Mouse (Mus musculus) neural tube, embryonic 11.5 days (tissue): ENCODE results near the gene Smco3. TPM values are rescaled to one million over a fixed set of nuclear protein-coding genes. Genes with fewer than 3 reads are reported as not detected.

Source experiments
- ATAC-seq: fragments of 200-750 bp; cut with Nextera tagmentation; 2 replicates; pipeline ENCODE4 v1.8.0; 2017; ENCODE audit warnings: moderate number of reproducible peaks, mild to moderate bottlenecking, moderate TSS enrichment, moderate library complexity; ENCODE audit not compliant: insufficient read depth, low FRiP score, low TSS enrichment
- DNase-seq: peaks from one replicate; pipeline ENCODE4 v3.0.0-alpha.2; 2015; ENCODE audit warnings: low spot score
- H3K27ac ChIP-seq: fragments of 300-500 bp; sonication (generic); 2 replicates; pipeline ENCODE4 v1.5.1; 2014; ENCODE audit warnings: low read depth, mild to moderate bottlenecking, low read length
- H3K27me3 ChIP-seq: fragments of 300-500 bp; sonication (generic); 2 replicates; pipeline ENCODE4 v1.6.1; 2014; ENCODE audit warnings: mild to moderate bottlenecking, low read length, mixed read lengths; ENCODE audit not compliant: control insufficient read depth, insufficient read depth
- H3K36me3 ChIP-seq: fragments of 300-500 bp; sonication (generic); 2 replicates; pipeline ENCODE4 v1.6.1; 2014; ENCODE audit warnings: mild to moderate bottlenecking, low read length, moderate library complexity, mixed read lengths; ENCODE audit not compliant: control insufficient read depth, insufficient read depth
- H3K4me1 ChIP-seq: fragments of 300-500 bp; sonication (generic); 2 replicates; pipeline ENCODE4 v1.6.1; 2014; ENCODE audit warnings: low read length, mixed read lengths; ENCODE audit not compliant: control insufficient read depth, insufficient read depth
- H3K4me2 ChIP-seq: fragments of 300-500 bp; sonication (generic); 2 replicates; pipeline ENCODE4 v1.6.1; 2014; ENCODE audit warnings: low read depth, mild to moderate bottlenecking, moderate library complexity
- H3K4me3 ChIP-seq: fragments of 300-500 bp; sonication (generic); 2 replicates; pipeline ENCODE4 v1.5.1; 2014; ENCODE audit warnings: low read depth, low read length
- H3K9ac ChIP-seq: fragments of 300-500 bp; sonication (generic); 2 replicates; pipeline ENCODE4 v1.6.1; 2014; ENCODE audit warnings: mild to moderate bottlenecking, low read length
- H3K9me3 ChIP-seq: fragments of 300-500 bp; sonication (generic); 2 replicates; pipeline ENCODE4 v1.6.1; 2016; ENCODE audit warnings: low read length; ENCODE audit not compliant: control insufficient read depth
- WGBS: fragments of 180-500 bp; shearing (Covaris S2); extraction: QIAGEN DNeasy Blood & Tissue Kit; methylation state at CpG from one replicate; pipeline ENCODE4 v1.1.7; 2014; 5-methylcytosine and 5-hydroxymethylcytosine counted together
- polyA plus RNA-seq: library from polyadenylated mRNA; unstranded; fragments of >200 nt; fragmentation: Nextera tagmentation; extraction: Ambion mirVana; gene quantifications from 2 replicates; pipeline ENCODE4 v1.2.1, GENCODE M21; 2014

Gene Smco3
- polyA plus RNA-seq, 1 experiment from 2014 or later, result 1.0 TPM

DNA sequence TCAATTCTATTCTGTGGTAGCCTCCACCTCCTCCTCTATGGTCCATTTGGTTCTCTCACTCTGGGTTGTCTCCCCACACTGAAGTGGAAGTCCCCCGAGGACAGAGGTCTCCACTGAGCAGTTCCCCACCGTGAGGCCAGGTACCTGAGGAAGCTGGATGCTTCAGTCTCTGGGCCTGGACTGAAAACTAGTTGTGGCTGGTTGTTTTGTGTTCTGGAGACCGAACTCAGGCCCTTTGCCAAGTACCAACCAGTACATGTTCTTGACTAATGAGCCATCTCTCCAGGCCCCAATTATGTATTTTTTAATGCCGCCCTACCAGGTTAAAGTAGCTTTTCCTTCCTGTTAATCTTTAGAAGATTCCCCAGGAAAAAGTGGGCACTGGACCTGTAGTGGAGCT lies 17.1 kb upstream of the Smco3 start:
- no peak for DNase-seq
- no peak overlapping the region for H3K27ac ChIP-seq
- H3K4me1 ChIP-seq, result no peaks in the 10 kb centered on the region
- H3K9me3 ChIP-seq, result no peaks in the 10 kb centered on the region
- no peak for ATAC-seq
- no peak overlapping the region for H3K9ac ChIP-seq
- WGBS, result 85% methylated on average over 4 of the region's 4 CpGs
- H3K36me3 ChIP-seq, result no peaks in the 10 kb centered on the region
- no peak overlapping the region for H3K4me2 ChIP-seq
- no peak overlapping the region for H3K4me3 ChIP-seq
- no peaks in the 10 kb centered on the region for H3K27me3 ChIP-seq

GRCm38 (mm10) chr6:136850267-136850666 lies 15.0 kb upstream of the Smco3 start:
- Histone ChIP-seq H3K36me3 (no peaks in the 10 kb centered on the region), H3K27me3 (no peaks in the 10 kb centered on the region), H3K4me3 (no peak overlapping the region), H3K4me2 (no peak overlapping the region), H3K9ac (no peak overlapping the region), H3K27ac (no peak overlapping the region), H3K4me1 (no peaks in the 10 kb centered on the region), H3K9me3 (no peaks in the 10 kb centered on the region)
- 82% methylated on average over 6 of the region's 6 CpGs for WGBS
- DNase-seq, result no peak
- ATAC-seq, result no peak

GRCm38 (mm10) chr6:136848971-136849370 lies 13.7 kb upstream of the Smco3 start:
- Histone ChIP-seq H3K4me3 (no peak overlapping the region), H3K36me3 (no peaks in the 10 kb centered on the region), H3K27ac (no peak overlapping the region), H3K27me3 (no peaks in the 10 kb centered on the region), H3K9ac (no peak overlapping the region), H3K4me1 (no peaks in the 10 kb centered on the region), H3K9me3 (no peaks in the 10 kb centered on the region), H3K4me2 (no peak overlapping the region)
- ATAC-seq (no peak), DNase-seq (no peak)
- WGBS, result 90% methylated on average over 5 of the region's 5 CpGs

DNA sequence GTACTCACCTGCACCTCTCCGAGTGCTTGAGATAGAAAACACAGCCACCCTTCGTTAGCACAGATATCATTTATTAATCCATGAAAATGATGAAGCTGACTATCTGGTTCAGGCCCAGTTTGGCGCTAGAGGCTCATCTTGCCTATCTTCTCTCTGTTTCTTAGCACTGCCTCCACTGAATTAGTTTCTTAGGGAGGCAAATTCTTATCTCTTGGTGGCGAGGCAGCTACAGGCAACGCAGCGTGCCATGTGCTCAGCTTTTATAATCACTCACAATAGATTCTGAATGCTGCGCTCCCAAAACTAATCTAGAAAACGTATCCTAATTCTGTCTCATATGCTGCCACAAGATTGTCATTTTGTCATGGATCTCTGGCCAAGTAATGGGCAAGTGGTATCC lies 13.1 kb upstream of the Smco3 start:
- Histone ChIP-seq H3K27me3 (no peaks in the 10 kb centered on the region), H3K4me1 (no peaks in the 10 kb centered on the region), H3K9ac (no peak overlapping the region), H3K27ac (no peak overlapping the region), H3K4me3 (no peak overlapping the region), H3K36me3 (no peaks in the 10 kb centered on the region), H3K4me2 (no peak overlapping the region), H3K9me3 (no peaks in the 10 kb centered on the region)
- no peak for ATAC-seq
- WGBS, result 95% methylated on average over 8 of the region's 8 CpGs
- no peak for DNase-seq

DNA sequence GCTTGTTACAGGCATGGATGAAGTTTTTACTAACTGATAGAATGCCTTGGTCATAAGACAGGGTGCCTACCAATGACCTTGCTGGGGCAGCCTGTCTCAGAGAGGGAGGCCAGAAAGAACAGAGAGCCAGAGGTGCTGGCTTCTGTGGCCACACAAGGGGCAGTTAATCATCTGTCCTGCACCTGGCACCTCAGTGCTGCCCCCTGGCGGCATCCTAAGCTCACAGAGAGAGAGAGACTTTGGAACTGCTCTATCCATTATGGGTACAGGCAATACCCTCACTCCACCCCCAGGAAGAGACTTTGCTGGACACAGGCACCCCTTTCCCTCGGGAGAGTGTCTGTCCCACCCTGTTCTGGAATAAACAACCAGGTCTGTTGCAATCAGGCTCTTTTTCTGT lies 12.5 kb upstream of the Smco3 start:
- Histone ChIP-seq H3K9me3 (no peaks in the 10 kb centered on the region), H3K36me3 (no peaks in the 10 kb centered on the region), H3K27ac (no peak overlapping the region), H3K4me1 (no peaks in the 10 kb centered on the region), H3K4me3 (no peak overlapping the region), H3K9ac (no peak overlapping the region), H3K4me2 (no peak overlapping the region), H3K27me3 (no peaks in the 10 kb centered on the region)
- DNase-seq, result peak; percentile 50
- no peak for ATAC-seq
- WGBS, result 23% methylated on average over 2 of the region's 2 CpGs

DNA sequence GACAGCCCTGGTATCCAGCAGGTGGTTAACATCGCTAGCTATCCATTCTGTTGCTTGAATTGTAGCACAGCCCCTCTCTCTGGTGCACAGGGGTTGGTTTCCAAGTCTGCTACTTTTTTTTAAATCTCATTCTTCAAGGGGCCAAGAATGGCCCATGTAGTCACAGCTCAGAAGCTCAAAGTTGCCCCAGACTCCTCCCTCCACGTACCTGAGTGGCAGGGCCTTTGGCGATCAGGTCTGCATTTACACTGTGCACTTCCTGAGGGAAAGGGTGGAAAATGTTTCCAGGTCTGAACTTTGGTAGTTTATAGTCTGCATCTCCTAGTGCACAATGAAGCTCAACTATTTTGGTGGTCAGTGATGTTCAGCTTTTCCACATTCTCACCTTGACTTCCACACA lies 12.0 kb upstream of the Smco3 start:
- 92% methylated on average over 3 of the region's 3 CpGs for WGBS
- DNase-seq, result no peak
- ATAC-seq, result no peak
- H3K27ac ChIP-seq, result no peak overlapping the region
- H3K9me3 ChIP-seq, result no peaks in the 10 kb centered on the region
- H3K4me2 ChIP-seq, result no peak overlapping the region
- H3K9ac ChIP-seq, result no peak overlapping the region
- no peaks in the 10 kb centered on the region for H3K4me1 ChIP-seq
- no peak overlapping the region for H3K4me3 ChIP-seq
- no peaks in the 10 kb centered on the region for H3K36me3 ChIP-seq
- no peaks in the 10 kb centered on the region for H3K27me3 ChIP-seq

DNA sequence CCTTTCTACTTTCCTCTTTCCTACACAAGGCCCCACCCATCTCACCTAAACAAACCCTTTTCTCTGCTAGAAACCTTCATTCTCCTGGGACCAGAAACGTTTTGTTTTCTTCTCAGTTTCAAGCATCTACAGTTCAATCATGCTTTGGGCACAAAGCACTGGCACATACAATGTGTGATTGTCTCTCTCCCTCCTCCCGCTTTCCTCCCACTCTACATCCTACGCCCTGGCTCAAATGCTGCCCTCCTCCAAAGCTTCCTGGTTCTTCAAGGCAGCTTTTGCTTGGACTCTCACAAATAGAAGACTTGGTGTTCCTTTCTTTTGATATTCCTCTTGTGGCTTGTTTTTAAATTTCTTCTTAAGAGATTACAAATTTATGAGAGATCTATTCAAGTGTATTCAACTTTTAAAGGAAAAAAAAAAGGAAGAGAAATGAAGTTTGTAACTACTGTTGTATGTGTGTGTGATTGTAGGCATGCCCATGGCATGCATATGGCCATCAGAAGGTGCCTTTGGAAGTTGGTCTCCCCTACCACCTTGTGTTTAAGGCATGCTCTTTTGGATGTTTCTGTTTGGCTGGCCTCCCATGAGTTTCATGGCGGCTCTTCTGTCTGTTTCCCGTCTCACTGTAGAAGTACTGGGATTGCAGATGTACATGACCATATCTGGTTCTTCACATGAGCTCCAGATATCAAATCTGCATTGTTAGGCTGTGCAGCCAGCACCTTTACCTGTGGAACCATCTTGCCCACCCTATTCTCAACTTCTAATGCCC lies 10.6 kb upstream of the Smco3 start:
- Histone ChIP-seq H3K27ac (no peak overlapping the region), H3K4me3 (no peak overlapping the region), H3K27me3 (no peaks in the 10 kb centered on the region), H3K9me3 (no peaks in the 10 kb centered on the region), H3K4me2 (no peak overlapping the region), H3K9ac (no peak overlapping the region), H3K4me1 (no peaks in the 10 kb centered on the region), H3K36me3 (no peaks in the 10 kb centered on the region)
- WGBS, result 76% methylated on average over 5 of the region's 5 CpGs
- ATAC-seq (no peak), DNase-seq (no peak)

DNA sequence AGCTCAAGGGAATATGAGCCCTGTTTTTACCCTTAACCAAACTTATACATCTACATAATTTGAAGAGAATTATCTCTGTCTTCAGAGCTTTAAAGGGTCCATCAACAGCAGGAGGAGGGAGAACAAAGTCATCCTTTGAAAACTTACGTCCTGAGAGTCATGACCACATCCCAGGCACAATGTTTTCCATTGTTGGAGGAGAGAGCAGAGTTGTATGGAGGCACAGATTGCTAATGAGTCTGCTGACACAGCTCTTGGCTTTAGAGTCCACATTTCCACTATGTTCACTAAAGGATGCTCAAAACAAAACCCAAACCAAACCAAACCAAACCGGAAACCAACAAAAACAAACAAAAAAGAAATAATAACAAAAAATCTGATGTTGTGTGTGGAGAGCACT lies 9.7 kb upstream of the Smco3 start:
- H3K4me2 ChIP-seq, result no peak overlapping the region
- H3K9me3 ChIP-seq, result no peaks in the 10 kb centered on the region
- no peaks in the 10 kb centered on the region for H3K4me1 ChIP-seq
- H3K27ac ChIP-seq, result no peak overlapping the region
- WGBS, result 63% methylated on average over 2 of the region's 2 CpGs
- no peak overlapping the region for H3K9ac ChIP-seq
- no peak for ATAC-seq
- no peaks in the 10 kb centered on the region for H3K27me3 ChIP-seq
- no peaks in the 10 kb centered on the region for H3K36me3 ChIP-seq
- DNase-seq, result no peak
- no peak overlapping the region for H3K4me3 ChIP-seq

DNA sequence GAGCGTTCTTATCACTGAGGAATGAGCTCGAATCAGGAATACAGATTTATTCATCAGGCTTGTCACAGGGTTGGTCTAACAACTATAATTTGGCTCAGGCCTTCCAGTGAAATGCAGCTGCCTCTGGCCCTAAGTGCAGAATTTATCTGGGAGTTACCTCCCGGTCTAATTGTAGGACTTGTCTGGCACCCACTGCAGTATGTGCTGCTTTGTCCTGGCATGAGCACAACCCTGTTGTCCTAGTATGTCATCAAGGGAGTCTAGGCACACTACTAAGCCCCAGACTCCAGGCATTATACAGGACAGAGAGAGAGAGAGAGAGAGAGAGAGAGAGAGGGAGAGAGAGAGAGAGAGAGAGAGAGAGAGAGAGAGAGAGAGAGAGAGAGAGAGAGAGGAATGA lies 2.1 kb upstream of the Smco3 start:
- no peak overlapping the region for H3K27ac ChIP-seq
- no peak overlapping the region for H3K9ac ChIP-seq
- H3K4me3 ChIP-seq, result no peak overlapping the region
- WGBS, result 90% methylated on average over 3 of the region's 3 CpGs
- H3K36me3 ChIP-seq, result no peaks in the 10 kb centered on the region
- no peaks in the 10 kb centered on the region for H3K9me3 ChIP-seq
- no peak for ATAC-seq
- no peaks in the 10 kb centered on the region for H3K4me1 ChIP-seq
- no peaks in the 10 kb centered on the region; the same call in 1 of the 2 replicates for H3K27me3 ChIP-seq
- DNase-seq, result no peak
- H3K4me2 ChIP-seq, result no peak overlapping the region
